Mouse (Mus musculus) cerebellum, adult 2 months (tissue): ENCODE measurements around the gene Chd2. TPM values are rescaled to one million over a fixed set of nuclear protein-coding genes. Genes with fewer than 3 reads are reported as not detected.

Experiments
- DNase-seq, 2 experiments: peaks; one replicate each; pipeline ENCODE4 v3.0.0; 2021
- H3K27ac ChIP-seq: fragments of 200-500 bp; 2 replicates; pipeline ENCODE4 v1.5.1; 2012; ENCODE audit warnings: low read length, control low read depth, inconsistent platforms; ENCODE audit not compliant: insufficient read depth
- H3K27me3 ChIP-seq: fragments of 200-500 bp; 2 replicates; pipeline ENCODE4 v1.6.1; 2012; ENCODE audit warnings: inconsistent platforms, mild to moderate bottlenecking, low read length, moderate library complexity; ENCODE audit not compliant: control insufficient read depth, insufficient read depth
- H3K4me1 ChIP-seq: fragments of 200-500 bp; 2 replicates; pipeline ENCODE4 v1.6.1; 2011; ENCODE audit warnings: low read length; ENCODE audit not compliant: control insufficient read depth, insufficient read depth
- H3K4me3 ChIP-seq: fragments of 200-500 bp; replicated peaks from 2 replicates; pipeline ENCODE3; 2011; ENCODE audit warnings: mild to moderate bottlenecking, low read depth, low read length, control low read depth; ENCODE audit not compliant: insufficient read depth
- CTCF ChIP-seq: fragments of 200-500 bp; IDR thresholded peaks from 2 replicates; pipeline ENCODE4 v1.5.1; 2011; ENCODE audit warnings: low read depth, mild to moderate bottlenecking, control low read depth, low read length, moderate library complexity, borderline replicate concordance; ENCODE audit not compliant: insufficient read depth
- POLR2A ChIP-seq: fragments of 200-500 bp; IDR thresholded peaks from 2 replicates; pipeline ENCODE4 v1.6.1; 2011; ENCODE audit warnings: low read length, control low read depth, borderline replicate concordance; ENCODE audit not compliant: insufficient read depth
- WGBS: fragments of 180-500 bp; shearing (Covaris S2); methylation state at CpG from one replicate; pipeline ENCODE4 v1.1.7; 2018; 5-methylcytosine and 5-hydroxymethylcytosine counted together
- polyA plus RNA-seq: library from polyadenylated mRNA; depleted of rRNA; stranded (reverse); fragments of >200 nt; gene quantifications from 2 replicates; pipeline ENCODE4 v1.2.3, GENCODE M21; 2012

Chd2 gene
- polyA plus RNA-seq, 1 experiment, result 49.2 TPM

DNA sequence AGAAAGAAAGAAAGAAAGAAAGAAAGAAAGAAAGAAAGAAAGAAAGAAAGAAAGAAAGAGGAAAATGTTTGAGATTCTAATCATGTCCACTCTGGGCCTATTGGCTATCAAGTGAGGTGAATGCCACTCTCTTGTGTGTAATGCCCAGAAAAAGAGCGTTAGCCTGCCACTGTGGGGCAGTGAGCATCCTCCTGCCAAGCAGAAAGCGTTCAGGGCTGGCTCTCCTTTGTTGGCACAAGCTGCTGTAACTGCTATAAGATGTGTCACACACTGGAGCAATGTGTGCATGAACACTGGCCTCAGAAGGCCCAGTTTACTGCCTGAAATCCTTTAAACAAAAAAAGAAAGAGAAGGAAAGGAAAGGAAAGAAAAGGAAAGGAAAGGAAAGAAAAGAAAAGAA lies 139.5 kb downstream of the Chd2 start:
- no peak for TF ChIP-seq CTCF
- no peak for TF ChIP-seq POLR2A
- WGBS, result 20% methylated on average over 2 of the region's 2 CpGs
- Histone ChIP-seq H3K27ac (no peak overlapping the region), H3K27me3 (no peaks in the 10 kb centered on the region), H3K4me1 (no peaks in the 10 kb centered on the region; the same call in 1 of the 2 replicates), H3K4me3 (no peak overlapping the region)
- DNase-seq, result no peak

DNA sequence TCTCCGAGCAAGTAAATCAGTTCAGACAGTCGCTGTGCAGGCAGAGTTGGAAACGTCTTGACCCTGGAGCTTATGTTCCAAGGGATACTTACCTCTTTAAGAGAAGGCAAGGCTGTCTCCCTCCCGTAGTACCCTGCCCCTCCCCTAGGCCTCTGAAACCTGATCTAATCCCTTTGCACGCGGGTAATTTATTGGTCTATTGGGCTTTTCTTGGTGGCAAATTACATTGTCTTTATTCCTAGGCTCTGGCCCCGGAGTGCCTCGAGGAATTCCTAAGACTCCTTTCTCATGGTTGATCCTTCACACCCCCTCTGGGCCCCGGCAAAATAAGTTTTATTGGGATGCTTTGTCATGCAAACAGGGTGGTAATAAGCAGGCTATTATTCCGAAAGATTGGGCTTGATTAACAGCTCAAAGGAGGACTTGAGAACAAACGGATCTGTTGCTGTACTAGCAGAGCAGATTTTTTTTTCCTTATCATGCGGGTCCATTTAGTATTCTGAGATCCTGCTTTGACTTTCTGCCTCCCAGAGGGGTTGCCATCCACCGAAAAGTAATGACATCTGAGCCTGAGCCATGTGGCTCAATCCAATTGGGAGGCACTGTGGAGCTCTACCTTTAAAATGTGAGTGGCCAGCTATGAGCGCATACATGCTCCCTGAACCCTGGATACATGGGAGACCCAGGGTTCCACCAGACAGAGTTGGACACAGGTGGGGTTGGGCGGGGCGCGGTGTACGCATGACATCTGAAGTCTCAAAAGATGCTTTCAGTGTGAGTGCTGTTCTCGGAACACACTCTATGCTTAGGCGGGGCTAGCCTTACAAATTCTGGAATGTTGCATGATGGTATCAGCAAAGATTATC lies 141.3 kb downstream of the Chd2 start:
- TF ChIP-seq CTCF (no peak), POLR2A (no peak)
- Histone ChIP-seq H3K27me3 (no peaks in the 10 kb centered on the region), H3K4me1 (no peaks in the 10 kb centered on the region; the same call in 1 of the 2 replicates), H3K4me3 (peak overlapping the region; percentile 68), H3K27ac (no peak overlapping the region)
- DNase-seq, result no peak
- 60% methylated on average over 20 of the region's 20 CpGs for WGBS

DNA sequence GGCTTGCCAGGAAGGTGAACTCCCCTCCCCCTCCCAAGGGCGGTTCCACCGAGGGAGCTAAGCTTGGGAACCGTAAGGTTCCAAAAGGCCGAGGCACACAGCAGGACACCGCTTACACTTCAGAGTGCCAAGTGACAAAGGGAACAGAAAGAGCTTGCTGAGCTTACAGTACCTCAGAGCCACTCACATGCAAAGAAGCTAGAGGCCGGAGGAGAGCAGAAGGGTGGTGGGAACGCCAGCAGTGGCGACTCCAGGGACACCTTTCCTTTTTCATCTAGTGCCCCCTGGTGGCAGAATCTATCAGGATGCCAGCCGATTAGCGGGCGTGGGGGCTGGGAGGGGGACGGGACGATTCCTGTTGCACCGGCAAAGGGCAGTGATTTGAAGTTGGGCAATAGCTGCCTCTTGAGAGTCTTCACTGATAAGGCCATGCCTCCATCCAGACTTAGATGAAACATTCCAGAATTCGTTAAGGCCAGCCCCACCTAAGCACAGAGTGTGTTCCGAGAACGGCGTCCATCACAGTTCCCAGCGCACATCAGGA lies 142.1 kb downstream of the Chd2 start:
- 5% methylated on average over 19 of the region's 19 CpGs for WGBS
- no peak for TF ChIP-seq POLR2A
- peak; percentile 76 for TF ChIP-seq CTCF
- Histone ChIP-seq H3K4me1 (no peaks in the 10 kb centered on the region; the same call in 1 of the 2 replicates), H3K4me3 (peak overlapping the region; percentile 68), H3K27me3 (no peaks in the 10 kb centered on the region), H3K27ac (no peak overlapping the region)
- DNase-seq, result peak; percentile 78 to 81

DNA sequence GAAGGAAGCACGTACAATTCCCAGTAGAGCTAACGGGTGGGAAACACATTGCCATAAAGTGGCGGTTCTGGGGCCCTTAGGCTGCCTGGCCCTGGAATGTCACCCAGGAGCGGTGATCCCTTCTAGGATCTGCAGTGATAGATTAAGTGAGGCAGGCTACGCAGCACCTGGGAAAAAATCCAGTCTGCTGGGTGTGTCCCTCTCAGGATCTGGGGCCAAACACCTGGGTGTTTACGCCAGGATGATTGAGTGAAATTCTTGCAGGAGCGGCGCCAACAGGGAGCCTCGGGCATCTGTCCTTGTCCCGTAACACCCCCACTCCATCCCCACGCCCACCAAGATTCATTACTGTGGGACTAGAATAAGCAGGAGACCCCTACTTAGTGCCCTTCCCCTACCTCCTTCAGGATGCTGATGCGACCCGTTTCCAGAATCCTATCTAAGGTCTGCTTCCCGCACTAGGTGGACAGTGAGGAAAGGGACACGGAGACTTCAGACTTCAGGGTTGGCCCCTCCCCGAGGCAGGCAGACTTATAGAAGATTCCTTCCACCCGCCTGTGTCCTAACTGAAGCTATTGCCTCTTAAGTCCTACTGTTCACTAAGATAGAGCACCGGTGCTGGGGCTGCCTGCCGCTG lies 142.7 kb downstream of the Chd2 start:
- no peak for TF ChIP-seq POLR2A
- H3K4me1 ChIP-seq, result no peaks in the 10 kb centered on the region; the same call in 1 of the 2 replicates
- H3K27ac ChIP-seq, result no peak overlapping the region
- peak in 1 of 2 experiments; percentile 43 for DNase-seq
- no peaks in the 10 kb centered on the region for H3K27me3 ChIP-seq
- WGBS, result 24% methylated on average over 19 of the region's 19 CpGs
- H3K4me3 ChIP-seq, result peak overlapping the region; percentile 68

DNA sequence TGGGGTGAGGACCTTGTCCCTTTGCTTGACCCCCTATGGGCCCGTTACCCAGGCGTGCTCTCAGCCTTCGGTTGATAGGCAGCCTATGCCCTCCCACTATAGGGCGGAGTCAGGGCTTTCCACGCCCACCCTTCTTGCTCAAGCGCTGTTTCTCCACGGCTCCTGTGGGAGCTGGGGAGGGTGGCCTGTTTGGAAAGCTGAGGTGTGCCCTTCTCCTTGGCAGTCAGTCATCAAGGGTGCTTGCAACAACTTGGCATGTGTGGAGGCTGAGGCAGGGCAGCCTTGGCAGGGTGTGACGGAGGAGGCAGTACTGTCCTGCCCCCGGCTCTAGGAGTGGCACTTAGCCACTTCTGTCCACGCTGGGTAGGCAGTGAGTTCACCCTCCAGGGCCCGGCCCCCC lies 143.3 kb downstream of the Chd2 start:
- Histone ChIP-seq H3K27ac (no peak overlapping the region), H3K4me3 (no peak overlapping the region), H3K4me1 (no peaks in the 10 kb centered on the region; the same call in 1 of the 2 replicates), H3K27me3 (no peaks in the 10 kb centered on the region)
- TF ChIP-seq POLR2A, result no peak
- no peak for TF ChIP-seq CTCF
- DNase-seq, result peak; percentile 57 to 62
- 47% methylated on average over 11 of the region's 11 CpGs for WGBS

DNA sequence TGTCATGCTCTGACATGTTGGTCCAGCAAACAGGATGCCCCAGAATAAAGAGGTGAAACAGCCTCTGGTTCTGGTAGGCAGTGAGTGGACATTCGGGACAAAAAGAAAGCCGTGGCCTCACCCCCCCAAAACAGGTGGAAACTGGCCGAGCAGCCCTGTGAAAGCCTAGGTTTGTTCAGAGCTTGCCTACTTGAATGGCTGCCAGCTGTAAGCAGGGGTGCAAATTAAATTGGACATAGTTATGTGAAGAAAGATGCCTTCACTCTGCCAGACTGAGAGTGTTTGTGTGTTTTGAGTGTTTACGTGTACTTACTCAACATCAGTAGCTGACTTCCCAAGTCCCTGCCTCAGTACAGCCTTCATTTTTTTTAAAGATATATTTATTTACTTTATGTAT lies 147.6 kb downstream of the Chd2 start:
- no peak for TF ChIP-seq CTCF
- no peak for TF ChIP-seq POLR2A
- H3K4me3 ChIP-seq, result no peak overlapping the region
- H3K27me3 ChIP-seq, result no peaks in the 10 kb centered on the region
- no peak overlapping the region for H3K27ac ChIP-seq
- DNase-seq, result no peak
- WGBS, result 80% methylated on average over 4 of the region's 4 CpGs
- H3K4me1 ChIP-seq, result peaks cover 3% of the 10 kb centered on the region

DNA sequence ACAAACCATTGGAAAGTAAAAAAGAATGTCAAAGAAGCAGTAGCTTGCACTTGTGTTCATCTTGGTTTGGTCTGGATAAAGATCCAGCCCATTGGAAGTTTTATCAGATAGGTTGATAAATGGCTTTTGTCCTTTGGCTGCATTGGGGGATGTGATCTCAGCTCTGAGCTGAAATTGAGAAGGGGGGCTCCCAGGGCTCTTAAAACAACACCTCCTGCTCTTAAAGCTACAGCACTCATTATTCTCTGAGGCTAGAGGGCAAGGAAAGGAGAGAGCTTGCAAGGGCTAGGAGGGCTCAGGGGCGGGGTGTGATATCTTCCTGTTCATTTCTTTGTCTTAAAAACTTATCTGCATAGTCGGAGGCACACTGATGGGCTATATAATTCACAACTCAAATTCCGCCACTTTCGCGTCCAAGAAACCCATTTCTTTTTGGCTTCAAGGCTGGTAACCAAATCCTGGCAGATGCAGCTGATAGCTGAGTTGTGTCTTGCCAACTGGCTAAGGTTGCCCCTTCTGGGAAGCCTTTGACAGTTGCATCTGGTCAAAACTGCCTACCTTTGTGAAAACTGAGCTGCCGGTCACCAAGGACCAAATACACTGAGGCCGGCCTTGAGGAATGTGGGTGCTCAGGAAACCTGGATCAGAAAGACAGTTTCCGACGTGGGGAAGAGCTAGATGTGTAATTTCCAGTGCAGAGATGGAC lies 148.2 kb downstream of the Chd2 start:
- DNase-seq, result no peak
- H3K27me3 ChIP-seq, result no peaks in the 10 kb centered on the region
- H3K27ac ChIP-seq, result no peak overlapping the region
- no peak overlapping the region for H3K4me3 ChIP-seq
- 75% methylated on average over 9 of the region's 9 CpGs for WGBS
- TF ChIP-seq CTCF, result no peak
- TF ChIP-seq POLR2A, result no peak
- peaks cover 3% of the 10 kb centered on the region; the same call in 1 of the 2 replicates for H3K4me1 ChIP-seq
